Mouse (Mus musculus): ENCODE data around the gene Hddc2.

Gene Hddc2

DNA sequence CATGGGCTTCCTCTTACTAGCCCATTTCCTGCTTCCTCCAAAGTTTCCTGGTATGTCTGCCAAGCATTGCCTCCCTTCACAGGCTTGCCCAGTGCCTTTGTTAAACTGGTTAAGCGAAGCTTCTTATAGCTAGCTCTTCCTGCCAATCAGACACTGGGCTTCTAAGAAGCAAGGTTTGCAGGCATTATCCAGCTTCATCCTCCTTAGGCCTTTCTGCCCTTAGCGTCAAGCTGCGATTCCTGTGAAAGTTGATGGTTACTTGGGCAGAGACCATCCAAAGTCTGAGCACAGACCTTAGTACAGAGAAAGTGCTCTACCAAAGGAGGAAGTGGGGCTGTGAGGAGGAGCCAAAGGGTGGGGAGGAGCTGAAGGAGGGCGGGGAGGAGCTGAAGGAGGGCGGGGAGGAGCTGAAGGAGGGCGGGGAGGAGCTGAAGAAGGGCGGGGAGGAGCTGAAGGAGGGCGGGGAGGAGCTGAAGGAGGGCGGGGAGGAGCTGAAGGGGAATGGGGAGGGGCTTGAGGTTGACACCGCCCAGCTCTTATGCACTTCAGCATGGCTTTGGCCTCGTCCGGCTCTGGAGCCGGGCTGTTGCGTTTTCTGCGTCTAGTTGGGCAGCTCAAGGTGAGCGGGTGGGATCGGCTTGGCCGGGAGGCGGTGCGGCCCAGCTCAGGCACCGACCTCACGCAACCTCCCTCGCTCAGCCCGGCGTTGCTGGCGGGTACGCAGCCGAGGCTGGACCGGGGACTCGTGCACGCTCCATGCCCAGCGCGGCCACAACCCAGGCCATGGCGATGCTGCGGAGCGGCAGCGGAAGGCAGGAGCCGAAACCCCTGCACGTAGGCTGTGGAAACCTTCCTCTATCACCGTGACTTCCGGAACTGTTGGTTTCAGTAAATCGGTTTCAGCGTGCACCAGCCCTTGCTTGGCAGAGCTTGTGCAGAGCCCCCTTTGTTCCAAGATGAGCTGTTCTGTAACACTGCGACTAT, at the start of gene Hddc2:
Hddc2 (plus strand) TSS at position 519 of the 984 bp plus-strand sequence.
- DNase-seq (ENCODE audit: low read depth, low spot score) = peak; percentile 91

DNA sequence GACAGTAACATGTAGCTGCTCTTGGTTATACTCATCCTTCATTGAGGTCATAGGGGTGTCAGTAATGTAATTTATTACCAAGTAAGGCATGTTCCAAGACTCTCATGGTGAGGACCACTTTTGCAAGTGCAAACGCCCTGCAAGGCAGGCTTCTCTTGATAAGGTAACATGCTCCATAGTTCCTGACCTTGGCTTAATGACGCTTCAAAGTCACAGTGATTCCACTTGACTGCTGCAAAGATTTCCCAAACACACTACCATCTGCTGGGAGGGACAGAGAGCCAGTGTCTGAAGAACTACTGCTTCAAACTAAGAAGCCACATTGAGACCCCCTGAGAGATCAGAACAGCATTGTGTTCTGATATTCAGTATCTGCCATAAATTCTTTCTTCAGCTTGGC, 40.4 kb upstream of the Hddc2 start:
- no peak for DNase-seq (ENCODE audit: low read depth, low spot score)

DNA sequence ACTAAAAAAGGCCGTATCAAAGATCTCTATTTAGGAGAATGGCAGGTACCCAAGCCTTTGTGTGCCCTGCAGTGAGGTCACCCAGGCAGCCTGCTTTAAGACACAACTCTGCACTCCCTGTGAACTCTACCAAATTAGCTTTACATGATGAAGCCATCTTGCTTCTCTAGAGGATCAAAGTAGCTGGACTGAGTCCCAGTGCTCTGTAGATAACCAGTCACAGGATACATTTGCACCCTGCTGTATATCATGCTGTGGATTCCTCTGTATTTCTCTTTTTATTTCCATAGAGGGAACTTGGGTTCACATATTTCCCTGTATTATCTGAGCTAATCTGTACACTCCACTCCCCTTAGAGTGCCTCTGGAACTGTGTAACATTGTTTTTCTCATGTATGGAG, 40.0 kb upstream of the Hddc2 start:
- no peak for DNase-seq (ENCODE audit: low read depth, low spot score)

DNA sequence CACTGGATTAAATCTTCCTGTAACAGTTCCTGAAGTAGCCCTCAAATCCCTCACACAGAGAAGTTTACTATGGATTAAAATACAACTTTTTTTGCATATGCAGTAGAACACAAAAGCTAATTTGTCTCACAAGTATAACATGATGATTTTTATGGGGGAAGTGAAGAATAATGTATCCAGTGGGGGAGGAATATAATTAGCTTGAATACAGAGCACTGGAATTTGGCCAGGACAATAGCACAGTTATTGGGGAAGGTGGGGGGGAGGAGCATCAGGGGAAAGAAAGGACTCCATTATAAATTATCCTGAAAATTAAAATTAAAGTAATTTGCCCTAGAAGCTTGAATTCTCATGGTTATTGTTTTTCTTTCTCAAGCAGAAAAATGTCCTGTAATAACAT, 25.4 kb upstream of the Hddc2 start:
- no peak for DNase-seq (ENCODE audit: low read depth, low spot score)

DNA sequence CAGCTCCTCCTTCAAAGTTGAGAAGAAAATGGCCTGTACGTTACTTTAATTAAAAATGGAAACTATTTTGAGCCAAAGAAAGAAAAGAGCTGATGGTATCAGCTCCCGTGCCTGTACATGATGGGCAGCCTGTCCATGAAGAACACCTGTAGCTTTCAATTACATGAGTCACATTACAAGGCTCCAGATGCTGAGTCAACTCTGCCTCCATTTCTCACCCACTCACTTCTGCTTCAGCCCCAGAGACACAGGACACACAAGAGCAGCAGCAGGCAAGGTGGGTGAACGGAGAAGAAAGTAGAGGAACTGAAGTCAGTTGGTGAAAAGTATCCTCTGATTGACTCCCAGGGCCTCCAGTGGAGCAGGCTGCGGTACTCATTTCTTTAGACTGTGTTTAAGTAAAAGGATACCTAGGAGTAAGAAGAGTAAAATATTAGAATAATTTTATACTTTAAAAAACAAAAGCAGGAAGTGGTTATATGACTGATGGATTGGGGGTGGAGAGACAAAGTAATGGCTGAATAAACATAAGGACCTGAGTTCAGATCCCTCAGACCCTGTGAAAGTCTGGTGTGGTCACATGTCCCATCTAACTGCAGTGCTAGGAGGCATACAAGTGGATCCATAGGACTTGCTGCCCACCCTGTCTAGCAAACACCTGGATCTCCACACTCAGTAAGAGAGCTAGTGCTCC, 24.3 kb upstream of the Hddc2 start:
- DNase-seq (ENCODE audit: low read depth, low spot score) = no peak

DNA sequence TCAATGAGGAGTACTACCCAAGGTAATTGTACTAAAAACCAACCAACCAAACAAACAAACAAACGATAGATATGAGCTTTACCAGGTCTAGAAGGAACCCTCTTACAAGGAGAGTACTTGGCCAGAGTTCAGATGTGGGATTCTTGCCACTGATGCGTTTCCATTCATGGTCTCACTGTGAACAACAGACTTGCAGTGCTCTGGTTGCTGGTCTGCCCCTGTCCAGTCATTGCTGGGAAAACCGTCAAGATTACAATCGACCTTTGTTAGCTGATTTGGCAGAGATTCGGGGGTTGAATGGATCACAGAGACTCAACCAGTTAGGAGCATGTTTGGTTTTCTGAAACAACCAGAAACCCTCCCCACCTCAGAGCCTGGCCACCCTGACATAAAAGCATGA, 17.5 kb upstream of the Hddc2 start:
- DNase-seq (ENCODE audit: low read depth, low spot score) = no peak

DNA sequence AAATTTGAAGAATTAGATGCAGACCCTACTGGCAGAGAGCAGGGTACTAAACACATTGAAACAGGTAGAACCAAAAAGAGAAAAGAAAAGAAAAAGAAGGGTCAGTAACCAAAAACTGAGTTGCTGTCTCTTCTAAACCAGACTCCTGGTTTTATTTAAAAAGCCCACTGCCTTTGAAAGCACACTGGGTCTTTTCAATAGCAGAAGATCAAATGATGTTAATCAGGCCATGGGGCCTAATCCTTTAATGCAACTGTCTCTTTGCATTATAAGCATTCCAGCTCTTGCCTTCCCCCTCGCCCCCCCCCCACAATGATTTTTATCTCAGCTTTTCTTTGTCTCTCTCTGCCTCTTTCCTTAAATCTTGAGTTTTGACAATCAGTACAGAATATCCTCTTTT, 16.7 kb upstream of the Hddc2 start:
- DNase-seq (ENCODE audit: low read depth, low spot score) = no peak

DNA sequence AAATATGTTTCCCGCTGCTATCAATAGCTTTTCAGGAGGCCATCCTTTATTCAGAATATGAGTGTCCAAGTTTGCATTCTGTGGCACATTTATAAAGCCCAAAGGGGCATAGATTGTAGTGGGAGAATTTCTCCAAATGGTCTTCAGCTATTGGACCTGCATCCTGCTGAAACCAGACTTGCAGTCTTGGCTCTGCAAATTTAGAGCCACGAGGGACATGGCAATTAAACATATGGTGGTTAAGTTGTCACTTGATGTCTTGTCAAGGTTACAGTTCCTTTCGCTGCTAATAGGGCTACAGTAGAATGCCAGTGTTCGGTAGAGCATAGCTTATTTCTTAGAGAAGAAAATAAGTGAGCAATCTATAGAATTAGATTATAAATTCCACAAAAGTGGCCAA, 16.1 kb upstream of the Hddc2 start:
- no peak for DNase-seq (ENCODE audit: low read depth, low spot score)

DNA sequence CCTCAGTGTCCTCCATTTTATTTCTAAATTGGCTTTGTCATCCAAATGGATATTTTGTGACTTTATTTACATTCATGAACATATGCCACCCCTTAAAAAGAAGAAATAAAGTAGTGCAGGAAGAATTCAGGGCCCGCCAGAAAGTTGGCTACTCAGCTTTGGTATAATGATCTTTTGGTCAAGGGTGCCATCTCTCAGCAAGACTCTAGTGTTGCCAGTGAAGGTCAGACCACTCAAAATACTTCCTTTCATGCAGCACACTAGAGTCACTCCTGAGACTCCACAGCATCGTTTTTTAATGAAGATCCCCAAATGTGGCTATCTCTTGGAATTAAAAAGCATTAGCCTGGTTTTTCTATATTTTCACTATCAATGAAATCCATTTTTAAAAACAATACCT, 14.9 kb upstream of the Hddc2 start:
- no peak for DNase-seq (ENCODE audit: low read depth, low spot score)

DNA sequence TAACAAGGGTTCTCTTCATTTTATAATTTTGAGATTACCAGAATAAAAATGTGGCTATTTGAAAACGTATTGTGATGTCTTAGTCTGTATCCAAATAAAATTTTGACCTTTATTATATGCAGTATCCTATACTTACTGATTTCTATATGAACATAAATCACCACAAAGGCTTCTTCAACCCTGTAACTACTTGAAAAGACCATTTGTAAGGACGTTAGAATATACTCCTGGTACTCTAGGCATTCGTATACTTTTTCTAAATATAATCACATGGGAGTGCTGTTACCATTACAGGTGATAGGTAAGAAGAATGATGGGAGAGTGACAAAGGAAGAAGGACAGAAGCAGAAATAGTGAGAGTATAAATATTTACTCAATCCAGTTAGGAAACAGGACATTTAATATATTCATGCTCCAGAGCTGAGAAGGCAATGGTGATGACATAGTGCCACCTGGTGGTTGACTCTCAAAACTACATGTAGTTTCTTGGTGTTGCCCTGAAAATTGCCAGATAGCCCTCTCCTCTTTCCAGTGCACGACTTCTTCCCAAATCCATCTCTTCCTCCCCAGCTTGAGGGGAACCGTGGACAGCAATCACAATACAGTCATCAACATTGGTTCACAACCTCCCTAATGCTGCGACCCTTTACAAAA, 14.1 kb upstream of the Hddc2 start:
- peak; percentile 77 for DNase-seq (ENCODE audit: low read depth, low spot score)

DNA sequence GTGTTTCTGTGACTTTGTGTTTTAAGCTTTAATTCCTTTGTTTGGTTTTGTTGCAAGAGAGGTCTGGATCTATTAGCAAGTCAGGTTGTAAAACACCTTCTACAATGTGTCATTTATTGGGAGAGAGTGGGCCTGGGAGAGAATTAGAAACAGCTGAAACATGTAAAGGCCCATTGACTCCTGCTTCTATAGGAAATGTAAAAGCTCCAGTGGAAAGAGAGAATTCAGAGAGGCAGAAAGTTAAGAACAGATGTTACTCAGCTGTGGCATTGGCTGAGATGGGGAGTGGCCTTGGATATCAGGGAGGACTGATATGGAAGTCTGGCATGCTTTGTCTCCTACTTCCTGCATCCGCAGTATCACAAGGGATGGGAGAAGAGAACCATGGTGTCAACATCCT, 12.9 kb upstream of the Hddc2 start:
- no peak for DNase-seq (ENCODE audit: low read depth, low spot score)

DNA sequence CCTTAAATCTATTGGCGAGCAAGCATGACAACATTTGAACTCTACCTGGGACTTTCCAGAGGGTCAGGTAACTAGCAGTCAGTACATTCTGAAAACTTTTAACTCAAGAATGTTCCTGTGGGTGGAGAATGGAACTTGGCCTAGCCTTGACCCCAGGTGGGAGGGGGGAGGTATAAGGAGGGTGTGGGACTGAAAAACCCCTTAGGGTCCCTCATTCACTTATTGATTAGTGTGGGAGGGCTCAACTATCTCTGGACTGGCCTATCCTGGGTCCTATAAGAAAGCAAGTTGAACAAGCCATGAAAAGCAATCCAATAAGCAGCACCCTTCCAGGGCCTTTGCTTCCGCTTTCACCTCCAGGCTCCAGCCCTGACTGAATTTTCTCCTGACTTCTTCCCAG, 9.7 kb upstream of the Hddc2 start:
- no peak for DNase-seq (ENCODE audit: low read depth, low spot score)

DNA sequence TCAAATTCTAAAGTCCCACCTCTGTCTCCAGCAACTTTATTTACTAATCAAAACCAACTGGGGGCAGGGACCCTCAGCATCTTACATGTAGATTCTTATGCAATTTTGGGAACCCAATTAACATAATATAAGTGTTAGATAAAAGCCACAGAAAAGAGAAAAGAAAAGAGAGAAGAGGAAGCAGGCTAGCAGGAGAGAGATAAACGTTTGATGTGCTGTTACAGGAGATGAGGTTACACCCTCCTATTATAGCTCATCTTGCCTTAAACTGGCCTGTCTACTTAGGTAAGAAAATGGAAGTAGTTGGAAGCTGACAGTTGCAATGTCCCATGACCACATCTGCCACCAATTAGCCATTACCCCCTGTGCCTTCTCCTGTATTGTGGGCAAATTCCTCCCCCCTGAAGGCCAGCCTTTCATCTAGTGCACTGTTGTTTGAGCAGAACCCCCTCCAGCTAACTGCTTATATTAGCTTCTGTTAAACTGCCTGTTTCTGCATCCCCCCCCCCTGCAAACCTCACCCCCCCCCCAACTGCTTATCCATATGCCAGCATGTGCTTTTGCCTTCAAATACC, 6.1 kb upstream of the Hddc2 start:
- DNase-seq (ENCODE audit: low read depth, low spot score) = peak; percentile 36

DNA sequence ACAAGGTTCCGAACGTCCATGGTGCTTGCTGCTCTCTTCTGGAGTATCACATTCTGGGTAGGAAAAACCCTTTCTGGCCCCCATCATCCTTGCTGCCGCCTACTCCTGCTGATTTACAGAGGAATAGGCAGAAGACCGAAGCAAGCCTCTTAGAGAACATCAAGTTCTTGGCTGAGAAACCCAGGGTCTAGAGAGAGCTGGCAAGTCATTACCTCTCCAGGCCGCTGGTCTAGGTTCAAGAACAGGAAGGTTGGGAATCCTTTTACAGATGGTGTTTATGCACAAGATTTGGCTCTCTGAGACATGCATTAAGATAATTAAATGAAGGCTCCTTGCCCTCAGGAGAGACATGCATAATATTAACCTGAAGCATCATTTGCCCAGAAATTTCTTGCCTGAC, 5.3 kb downstream of the Hddc2 start:
- DNase-seq (ENCODE audit: low read depth, low spot score) = no peak

DNA sequence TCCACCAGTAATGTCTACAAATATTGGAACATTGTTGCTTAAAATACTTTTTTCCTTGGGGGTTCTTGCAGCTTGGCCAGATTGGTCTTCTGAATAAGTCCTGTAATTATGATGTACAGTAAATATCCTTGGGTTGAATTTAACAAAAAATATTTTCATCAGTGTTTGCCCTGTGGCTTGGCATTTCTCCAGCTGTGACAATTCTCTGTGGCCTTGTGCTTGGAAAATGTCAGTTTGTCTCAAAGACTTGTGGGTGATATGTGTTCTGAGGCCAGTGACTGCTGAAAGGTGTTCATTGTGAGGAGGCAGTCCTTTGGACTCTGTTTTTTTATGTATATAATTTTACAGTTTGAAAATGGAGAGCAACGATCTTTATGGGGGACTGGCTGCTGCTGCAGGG, 16.3 kb downstream of the Hddc2 start:
- DNase-seq (ENCODE audit: low read depth, low spot score) = no peak

DNA sequence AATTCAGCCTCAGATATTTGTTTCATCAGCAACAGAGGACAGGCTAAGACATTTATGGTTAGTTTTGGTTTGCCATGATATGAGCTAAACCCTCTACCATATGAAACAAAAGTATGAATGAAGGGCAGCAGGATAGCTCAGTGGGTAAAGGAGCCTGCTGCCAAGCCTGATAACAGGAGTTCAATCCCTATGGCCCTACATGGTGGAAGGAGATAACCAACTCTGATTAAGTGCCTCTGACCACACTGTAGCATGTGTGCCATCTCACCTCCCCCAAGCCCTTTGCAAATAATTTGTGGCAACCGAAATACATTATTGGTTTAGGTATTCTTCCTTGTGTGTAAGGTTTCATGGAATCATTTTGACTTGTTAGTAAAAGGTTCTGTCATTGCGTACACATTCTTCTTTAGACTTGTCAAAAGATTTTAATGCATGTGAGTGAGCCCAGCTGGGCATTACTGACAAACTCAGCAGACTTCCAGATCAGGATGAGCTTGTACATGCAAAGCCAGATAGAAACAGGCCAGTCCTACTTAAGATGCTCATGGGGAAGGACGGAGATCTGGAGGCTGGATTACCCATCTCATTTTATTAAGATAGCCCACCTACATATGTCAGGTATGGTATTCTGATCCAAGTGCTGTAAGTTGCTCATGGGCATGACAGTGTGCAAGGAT, 17.2 kb downstream of the Hddc2 start:
- DNase-seq (ENCODE audit: low read depth, low spot score) = no peak

DNA sequence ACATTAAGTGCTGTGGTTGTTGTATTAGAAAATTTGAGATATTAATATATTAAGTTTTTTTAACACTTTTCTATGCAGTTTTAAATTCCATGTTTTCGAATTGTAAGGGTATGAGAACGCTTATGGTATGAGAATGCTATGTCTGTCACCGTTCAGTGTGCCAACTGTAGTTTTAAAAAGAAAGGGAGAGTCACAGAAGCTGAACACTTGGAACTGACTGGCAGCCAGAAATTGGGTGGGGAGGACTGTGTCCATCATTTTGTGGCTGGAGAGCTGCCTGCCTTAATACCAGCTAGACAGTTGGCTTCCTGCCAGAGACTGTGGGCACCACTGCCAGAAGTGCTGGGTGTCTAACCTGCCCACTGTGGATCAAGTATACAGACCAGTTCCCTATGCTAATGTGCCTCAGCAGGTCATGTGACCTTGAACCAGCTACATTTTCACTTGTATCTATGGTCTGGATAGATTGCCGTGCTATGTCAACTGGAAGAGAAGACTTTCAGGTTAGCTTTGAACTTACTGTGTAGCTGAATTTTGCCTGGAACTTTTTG, 18.1 kb downstream of the Hddc2 start:
- DNase-seq (ENCODE audit: low read depth, low spot score) = no peak

DNA sequence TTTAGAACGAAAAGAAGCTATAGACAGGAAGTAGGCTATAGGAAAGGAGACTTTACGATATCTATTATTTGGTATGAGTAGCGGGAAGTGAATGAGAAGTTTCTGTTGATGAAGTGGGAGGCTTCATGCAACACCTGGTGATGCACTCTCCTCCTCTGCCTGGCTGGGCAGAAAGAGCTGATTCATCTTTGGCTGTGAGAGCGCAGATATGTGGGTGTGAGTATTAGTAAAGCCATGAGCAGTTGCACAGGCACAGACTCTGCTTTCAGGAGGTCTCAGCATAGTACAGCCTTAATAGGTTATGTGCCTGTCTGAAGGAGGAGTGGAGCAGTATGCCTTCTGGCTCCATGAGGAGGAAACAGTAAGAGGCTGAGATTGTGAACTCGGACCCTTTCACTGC, 23.2 kb downstream of the Hddc2 start:
- DNase-seq (ENCODE audit: low read depth, low spot score) = no peak

DNA sequence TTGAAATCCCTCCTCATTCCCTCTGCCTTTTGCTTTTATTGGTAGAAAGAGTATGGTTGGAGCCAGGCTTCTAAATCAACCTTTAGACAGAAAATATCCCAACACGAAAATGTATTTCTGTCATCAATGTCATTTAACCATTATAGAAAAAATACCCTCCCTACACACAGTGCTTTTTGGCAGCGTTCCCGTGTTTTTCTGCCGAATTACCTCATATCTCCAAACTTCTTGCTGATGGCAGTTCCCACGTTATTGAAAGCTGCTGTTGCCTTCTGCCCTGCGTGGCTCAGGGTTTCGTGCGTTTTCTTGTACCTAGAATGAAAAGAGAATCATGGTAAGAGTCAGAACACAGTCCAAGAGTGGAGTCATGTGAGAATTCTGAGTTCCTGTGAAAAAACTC, 33.2 kb downstream of the Hddc2 start:
- no peak for DNase-seq (ENCODE audit: low read depth, low spot score)

DNA sequence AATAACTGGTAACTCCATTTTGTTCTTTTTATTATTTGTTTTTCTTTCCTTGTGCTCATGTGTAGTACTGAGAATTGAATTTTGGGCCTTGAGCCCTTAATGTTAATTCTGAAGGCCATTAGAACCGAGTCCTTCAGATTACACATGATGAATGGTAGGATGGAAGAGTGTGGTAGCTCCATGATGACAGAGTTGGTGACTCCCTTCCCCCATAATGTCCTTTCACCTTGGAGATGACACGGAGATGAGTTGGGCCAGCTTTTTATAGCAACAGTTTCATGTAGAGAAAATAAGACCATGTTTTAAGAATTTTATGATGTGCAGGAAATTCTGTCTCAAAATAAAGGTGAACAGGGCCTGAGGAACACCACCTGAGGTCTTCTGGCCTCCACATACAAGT, 37.9 kb downstream of the Hddc2 start:
- no peak for DNase-seq (ENCODE audit: low read depth, low spot score)

DNA sequence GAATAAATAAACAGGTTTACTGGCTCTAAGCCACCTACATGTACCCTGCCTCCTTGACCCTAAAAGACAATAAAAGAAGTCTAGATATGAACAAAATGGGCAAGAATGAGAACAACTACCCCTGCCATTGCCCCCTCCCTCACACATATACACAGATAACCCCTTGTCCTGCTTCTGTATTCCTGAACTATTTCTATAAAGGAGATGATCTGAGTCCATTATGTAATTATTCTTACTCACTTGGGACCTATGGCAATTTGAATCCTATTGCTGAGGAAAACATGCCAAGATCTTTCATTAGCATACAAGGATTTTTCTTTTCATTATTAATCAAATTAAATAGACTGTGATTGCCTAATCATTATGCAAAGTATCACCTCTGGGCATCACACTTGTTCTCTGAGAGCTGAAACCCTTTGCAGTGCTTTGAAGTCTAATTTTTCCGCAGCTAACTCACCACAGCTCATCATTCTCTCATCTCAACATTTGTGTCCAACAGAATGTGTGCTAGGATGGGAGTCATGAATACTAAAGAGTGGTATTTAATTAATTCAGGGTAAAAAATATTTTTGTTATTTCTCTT, 39.8 kb downstream of the Hddc2 start:
- DNase-seq (ENCODE audit: low read depth, low spot score) = no peak
